Mouse (Mus musculus): ENCODE measurements around the gene Ndufs1.

Gene Ndufs1

DNA sequence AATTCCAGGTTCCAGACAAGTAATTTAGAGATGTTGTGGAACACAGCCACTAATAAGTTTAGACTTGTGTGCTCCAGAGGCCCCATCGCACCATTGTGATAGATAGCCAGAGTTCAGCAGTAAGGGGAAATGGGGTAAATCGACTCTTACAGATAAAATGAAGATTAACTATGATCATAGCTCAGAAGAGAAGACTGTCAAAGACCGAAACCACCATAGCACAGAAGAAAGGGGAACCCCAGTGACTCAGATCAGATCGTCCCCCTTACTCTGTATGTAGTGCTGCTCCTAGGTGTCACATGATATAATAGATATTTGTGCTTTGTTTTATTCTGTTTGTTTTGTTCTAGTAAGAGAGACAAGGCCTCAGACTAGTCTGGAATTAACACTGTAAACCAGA is 57.0 kb downstream of the Ndufs1 start:
- DNase-seq (ENCODE audit: low read depth, low spot score): no peak

DNA sequence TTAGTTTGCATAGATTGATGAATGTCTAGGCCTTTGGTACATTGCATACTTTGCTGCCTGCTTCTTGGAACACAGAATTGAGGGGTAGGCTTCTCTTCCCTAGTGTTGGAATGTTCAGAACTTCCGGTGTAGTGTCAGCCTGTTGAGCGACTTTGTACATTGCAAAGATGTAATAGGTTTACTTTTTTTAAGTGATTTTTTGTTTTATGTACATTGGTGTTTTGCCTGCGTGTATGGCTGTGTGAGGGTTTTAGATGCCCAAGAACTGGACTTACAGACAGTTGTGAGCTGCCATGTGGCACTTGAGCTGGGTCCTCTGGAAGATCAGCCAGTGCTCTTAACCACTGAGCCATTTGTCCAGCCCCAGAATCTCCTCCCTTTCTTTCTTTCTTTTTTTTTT is 61.1 kb downstream of the Ndufs1 start:
- no peak for DNase-seq (ENCODE audit: low read depth, low spot score)

DNA sequence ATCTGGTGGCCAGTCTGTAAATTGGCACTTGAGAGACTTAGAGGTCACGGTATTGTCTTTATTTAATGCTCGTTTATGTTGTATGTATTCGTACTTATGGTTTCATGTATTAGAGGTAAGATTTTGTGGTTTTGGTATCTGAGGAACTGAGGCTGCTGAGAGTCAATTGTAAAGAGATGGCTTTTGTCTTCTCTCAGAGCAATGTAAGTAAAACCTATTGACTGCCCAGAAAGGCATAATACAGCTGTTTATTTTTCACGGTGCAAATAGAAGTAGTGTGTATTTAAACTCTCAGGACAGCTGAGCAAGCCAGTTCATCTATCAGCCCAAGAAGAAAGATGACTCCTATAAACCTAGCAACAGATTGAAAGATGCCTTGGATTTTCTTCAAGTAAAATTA is 61.5 kb downstream of the Ndufs1 start:
- DNase-seq (ENCODE audit: low read depth, low spot score): no peak

DNA sequence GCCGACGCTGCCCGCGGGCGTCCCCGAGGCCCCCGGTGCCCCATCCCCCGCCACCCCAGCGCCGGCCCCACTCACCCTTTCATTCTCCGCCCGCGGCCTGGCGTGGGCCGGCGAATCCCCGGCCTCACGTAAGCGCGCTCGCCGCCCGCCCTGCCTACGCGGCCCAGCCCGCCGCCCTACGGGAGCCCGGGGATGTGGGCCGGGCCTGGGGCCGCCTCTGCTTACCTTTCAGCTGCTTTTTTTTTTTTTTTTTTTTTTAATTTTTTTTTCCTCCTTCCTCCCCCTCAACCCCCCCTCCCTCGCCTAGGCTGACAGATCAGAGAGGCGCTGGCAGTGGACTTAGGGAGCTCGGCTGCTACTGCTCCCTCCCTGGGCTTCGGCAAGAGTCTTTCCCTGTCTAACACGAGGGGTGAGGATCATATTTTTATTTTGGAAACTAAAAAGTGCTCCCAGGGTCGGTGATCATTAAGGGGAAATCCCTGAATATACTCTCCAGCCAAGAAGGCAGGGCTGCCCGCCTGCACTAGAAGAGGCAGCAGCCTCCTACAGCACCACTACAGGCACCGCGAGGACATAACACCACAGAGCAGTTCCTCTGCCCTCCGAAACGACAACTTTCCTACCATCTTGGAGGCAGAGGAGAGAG is 62.4 kb downstream of the Ndufs1 start, which contains the start of gene Ino80d:
Gene Ino80d, minus strand, starts transcription at position 532 of the 646 bp plus-strand sequence.
- peak; percentile 93 for DNase-seq (ENCODE audit: low read depth, low spot score)

GRCm38 (mm10) chr1:63113274-63114135 is 63.1 kb downstream of the Ndufs1 start:
- DNase-seq (ENCODE audit: low read depth, low spot score): no peak

DNA sequence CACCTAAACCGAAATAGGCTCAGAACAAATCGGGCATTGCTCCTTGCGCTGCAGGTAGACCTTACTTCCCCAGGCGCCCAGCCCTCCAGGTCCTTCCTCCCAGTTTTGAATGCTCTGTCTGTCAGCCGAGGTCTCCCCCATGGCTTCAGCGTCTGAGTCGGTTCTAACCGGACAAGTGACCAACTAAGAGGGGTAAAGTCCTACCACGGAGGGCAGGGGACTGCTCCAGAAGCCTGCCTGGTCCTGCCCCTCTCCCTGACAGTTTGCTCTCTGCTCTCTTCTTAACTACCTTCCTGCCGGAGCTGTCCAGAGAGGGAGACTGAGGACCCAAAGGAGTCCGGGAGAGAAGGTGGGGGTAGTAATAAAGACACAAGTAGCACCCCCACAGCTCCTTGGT is 63.8 kb downstream of the Ndufs1 start:
- DNase-seq (ENCODE audit: low read depth, low spot score): peak; percentile 64

GRCm38 (mm10) chr1:63112151-63112864 is 64.3 kb downstream of the Ndufs1 start:
- DNase-seq (ENCODE audit: low read depth, low spot score): no peak

DNA sequence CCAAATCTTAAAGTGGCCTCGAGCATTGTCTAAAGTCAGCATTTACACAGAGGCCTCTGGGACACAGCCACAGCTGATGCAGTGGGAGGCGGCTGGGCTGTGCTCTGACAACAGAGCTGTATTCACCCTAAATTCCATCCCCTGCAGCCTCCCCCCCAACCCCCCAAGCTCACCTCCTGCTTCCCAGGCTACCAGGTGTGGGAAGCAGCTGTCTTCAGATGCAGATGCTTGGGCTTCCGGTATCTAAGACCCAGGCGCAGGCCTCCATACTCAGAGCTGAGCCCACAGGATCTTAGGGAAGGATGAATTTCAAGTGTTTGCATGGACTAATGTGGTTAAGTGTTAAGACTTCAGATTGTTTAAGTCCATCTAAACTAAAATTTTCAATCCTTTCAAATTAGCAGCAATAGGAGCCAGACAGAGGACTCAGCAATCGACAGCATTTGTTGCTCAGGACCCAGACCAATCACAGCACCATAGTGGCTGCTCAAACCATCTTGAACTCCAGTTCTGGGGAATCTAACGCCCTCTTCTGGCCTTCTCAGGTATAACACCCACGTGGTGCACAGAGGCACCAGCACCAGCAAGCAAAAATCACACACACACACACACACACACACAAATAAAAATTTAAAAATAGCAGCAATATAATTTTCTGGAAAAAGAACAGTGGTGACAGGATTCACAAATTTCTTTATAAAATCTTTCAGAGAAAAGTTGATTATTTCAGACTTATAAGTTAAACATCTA is 65.9 kb downstream of the Ndufs1 start:
- peak; percentile 95 for DNase-seq (ENCODE audit: low read depth, low spot score)

GRCm38 (mm10) chr1:63107614-63108327 is 68.9 kb downstream of the Ndufs1 start:
- DNase-seq (ENCODE audit: low read depth, low spot score): peak; percentile 80

DNA sequence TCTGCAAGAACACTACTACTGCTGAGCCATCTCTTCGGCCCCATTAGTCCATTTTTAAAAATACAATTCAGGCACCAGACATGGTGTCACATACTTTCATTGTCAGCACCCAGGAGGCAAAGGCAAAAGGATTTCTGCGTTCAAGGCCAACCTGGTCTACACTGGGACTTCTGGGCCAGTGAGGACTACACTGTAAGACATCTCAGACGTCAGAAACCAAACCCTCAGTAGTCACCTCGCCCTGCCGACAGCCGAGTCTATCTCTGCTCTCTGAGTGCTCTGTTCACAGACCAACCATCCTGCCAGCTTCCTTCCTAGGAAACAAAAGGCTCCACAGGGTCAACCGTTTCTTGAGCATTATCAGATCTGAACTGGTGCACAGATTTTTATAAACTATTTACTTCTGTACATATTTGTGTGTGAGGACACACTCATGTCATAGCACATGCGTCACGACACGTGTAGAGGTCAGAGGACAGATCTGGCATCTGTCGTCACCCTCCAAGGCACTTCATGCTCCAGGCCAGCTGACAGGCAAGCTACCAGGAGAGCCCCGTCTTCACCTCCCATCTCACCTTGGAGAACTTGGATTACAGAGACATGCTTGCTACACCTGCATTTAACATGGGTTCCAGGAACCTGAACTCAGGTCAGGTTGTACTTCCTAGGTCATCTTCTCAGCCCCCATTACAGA is 73.7 kb downstream of the Ndufs1 start:
- no peak for DNase-seq (ENCODE audit: low read depth, low spot score)

DNA sequence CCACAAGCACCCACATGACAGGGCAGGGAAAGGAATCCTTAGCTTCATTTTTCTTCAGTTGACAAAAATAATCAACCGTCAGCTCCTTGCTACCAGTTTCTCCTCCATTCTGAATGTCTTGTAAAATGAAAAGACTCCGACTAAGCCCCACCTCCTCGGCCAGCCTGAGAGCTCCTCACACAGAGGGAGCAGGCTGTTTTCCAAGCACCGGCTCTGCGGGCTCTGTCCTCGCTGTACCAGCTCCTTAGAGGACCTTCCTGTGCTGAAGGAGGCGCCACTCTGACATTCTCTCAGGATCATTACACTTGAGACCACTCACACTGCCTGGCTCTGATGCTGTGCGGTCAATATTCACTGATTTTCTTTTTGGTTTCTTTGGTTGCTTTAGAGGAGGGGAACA is 76.4 kb downstream of the Ndufs1 start:
- DNase-seq (ENCODE audit: low read depth, low spot score): no peak

DNA sequence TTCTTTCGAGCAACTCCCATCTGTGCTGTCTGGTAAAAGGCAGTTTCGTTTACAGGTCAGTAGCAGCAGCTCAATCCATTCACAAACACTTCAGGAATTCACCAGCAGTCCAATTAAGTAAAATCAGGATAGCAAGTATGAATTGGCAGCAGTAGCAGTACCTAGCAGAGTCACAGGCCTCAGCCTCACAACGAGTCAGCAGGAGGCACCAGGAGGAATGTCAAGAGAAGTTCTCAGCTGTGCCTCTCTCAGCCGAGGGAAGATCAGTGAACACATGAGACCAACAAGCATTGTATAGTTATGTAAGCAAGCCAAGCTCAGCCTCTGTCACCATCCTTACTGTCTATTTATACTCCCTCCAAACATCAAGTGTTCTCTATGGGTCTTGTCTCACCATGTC is 77.8 kb downstream of the Ndufs1 start:
- DNase-seq (ENCODE audit: low read depth, low spot score): no peak

GRCm38 (mm10) chr1:63096071-63096470 is 80.6 kb downstream of the Ndufs1 start:
- DNase-seq (ENCODE audit: low read depth, low spot score): no peak

Measured in ES-CJ7 (cell line).